Mouse (Mus musculus) lung, postnatal 0 days (tissue): ENCODE results near the gene Sox5. TPM values are rescaled to one million over a fixed set of nuclear protein-coding genes. Genes with fewer than 3 reads are reported as not detected.

ENCODE experiments used
- ATAC-seq: fragments of 200-750 bp; cut with Nextera tagmentation; 2 replicates; pipeline ENCODE4 v1.8.0; 2017; ENCODE audit warnings: moderate library complexity
- DNase-seq: peaks from one replicate; pipeline ENCODE4 v3.0.0-alpha.2; 2016; ENCODE audit warnings: low spot score
- H3K27ac ChIP-seq: fragments of 300-500 bp; sonication (generic); 2 replicates; pipeline ENCODE4 v1.5.1; 2014; ENCODE audit warnings: antibody characterized with exemption, mild to moderate bottlenecking, low read length, mixed read lengths
- H3K27me3 ChIP-seq: fragments of 300-500 bp; sonication (generic); replicated peaks from 2 replicates; pipeline ENCODE4 v1.6.1; 2014; ENCODE audit warnings: low read length, mixed read lengths; ENCODE audit not compliant: insufficient read depth
- H3K36me3 ChIP-seq: fragments of 300-500 bp; sonication (generic); 2 replicates; pipeline ENCODE4 v1.6.1; 2014; ENCODE audit warnings: low read length, mixed read lengths; ENCODE audit not compliant: insufficient read depth
- H3K4me1 ChIP-seq: fragments of 300-500 bp; sonication (generic); 2 replicates; pipeline ENCODE4 v1.6.1; 2014; ENCODE audit warnings: antibody characterized with exemption, low read depth, low read length, mixed read lengths; ENCODE audit not compliant: insufficient read depth
- H3K4me2 ChIP-seq: fragments of 300-500 bp; sonication (generic); replicated peaks from 2 replicates; pipeline ENCODE4 v1.6.1; 2014; ENCODE audit warnings: low read depth, mild to moderate bottlenecking, low read length, moderate library complexity, mixed read lengths
- H3K4me3 ChIP-seq: fragments of 300-500 bp; sonication (generic); 2 replicates; pipeline ENCODE4 v1.5.1; 2014; ENCODE audit warnings: low read depth, low read length
- H3K9ac ChIP-seq: fragments of 300-500 bp; sonication (generic); replicated peaks from 2 replicates; pipeline ENCODE4 v1.6.1; 2014; ENCODE audit warnings: low read depth, mild to moderate bottlenecking
- H3K9me3 ChIP-seq: fragments of 300-500 bp; sonication (generic); 2 replicates; pipeline ENCODE4 v1.6.1; 2016; ENCODE audit warnings: low read length, mixed read lengths
- CTCF ChIP-seq: IDR thresholded peaks from 2 replicates; pipeline ENCODE4 v1.5.1; 2016; ENCODE audit warnings: antibody characterized with exemption, mild to moderate bottlenecking
- EP300 ChIP-seq: IDR thresholded peaks from 2 replicates; pipeline ENCODE4 v1.6.1; 2016; ENCODE audit warnings: antibody characterized with exemption, mild to moderate bottlenecking, control low read depth
- WGBS: fragments of 180-500 bp; shearing (Covaris S2); extraction: QIAGEN DNeasy Blood & Tissue Kit; methylation state at CpG from one replicate; pipeline ENCODE4 v1.1.7; 2014; 5-methylcytosine and 5-hydroxymethylcytosine counted together
- polyA plus RNA-seq: library from polyadenylated mRNA; unstranded; fragments of >200 nt; fragmentation: Nextera tagmentation; extraction: Ambion mirVana; gene quantifications from 2 replicates; pipeline ENCODE4 v1.2.1, GENCODE M21; 2015

Gene Sox5
- polyA plus RNA-seq, 1 experiment from 2014 or later: 9.8 TPM

DNA sequence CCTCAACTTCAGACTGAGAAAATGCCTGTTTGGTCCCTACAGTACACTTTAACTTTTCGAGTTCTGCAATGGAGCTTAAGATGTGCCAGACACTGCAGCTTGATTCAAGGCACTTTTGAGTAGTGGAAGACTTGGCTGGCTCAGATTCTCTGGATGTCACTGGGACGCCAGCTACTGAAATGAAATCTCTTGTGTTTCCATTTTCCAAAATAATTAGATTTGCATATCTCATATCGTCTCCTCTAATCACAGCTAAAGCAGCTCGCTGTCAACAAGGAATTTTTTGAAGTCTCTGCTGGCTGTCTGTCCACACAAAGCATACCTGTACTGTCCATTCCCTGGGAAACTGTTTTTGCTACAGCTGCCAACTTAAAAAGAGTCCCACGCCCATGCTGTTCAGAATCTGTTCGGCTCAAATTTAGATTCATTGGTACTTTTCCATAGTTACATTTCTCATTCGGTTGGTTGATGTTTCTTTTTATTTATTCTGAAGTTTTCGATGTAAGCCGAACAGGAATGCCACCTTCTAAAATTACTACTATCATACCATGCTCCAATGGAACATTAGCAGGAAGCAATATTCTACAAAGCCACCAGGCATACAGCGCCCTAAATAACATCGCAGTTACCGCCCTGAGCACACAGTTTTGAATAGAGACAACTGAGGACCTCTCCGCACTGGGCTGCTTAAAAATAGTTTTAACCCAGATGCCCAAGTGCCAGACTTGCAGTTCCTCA lies 28.4 kb downstream of the Sox5 start:
- DNase-seq: no peak
- TF ChIP-seq EP300 (no peak; the same call in 1 of the 2 replicates), CTCF (no peak)
- 65% methylated on average over 13 of the region's 13 CpGs for WGBS

DNA sequence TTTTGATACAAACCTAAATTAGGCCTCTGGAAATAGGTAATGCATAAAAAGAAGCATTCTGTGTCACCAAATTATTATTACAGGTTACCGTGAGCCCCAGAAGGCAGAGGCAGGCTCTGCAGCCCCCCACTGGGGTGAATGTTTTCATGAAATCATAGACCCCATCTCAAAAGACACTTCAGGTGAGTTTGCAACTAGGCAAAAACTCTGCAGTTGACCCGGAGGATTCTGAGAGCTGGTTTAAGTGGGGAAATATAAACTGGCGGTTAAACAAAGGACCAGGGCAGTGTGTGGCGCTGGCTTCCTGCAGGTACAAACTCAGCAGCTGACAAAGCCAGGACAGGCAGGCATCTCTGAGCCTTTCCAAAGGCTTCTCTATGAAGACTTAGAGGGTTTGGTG lies 30.2 kb downstream of the Sox5 start:
- ATAC-seq (no peak), DNase-seq (no peak)
- no peak overlapping the region for H3K4me2 ChIP-seq
- TF ChIP-seq EP300 (no peak), CTCF (no peak)
- 74% methylated on average over 4 of the region's 4 CpGs for WGBS
- no peak overlapping the region for H3K27ac ChIP-seq
- no peak overlapping the region for H3K4me3 ChIP-seq
- no peak overlapping the region for H3K9ac ChIP-seq
- no peaks in the 10 kb centered on the region for H3K4me1 ChIP-seq
- H3K27me3 ChIP-seq: no peaks in the 10 kb centered on the region
- no peaks in the 10 kb centered on the region for H3K36me3 ChIP-seq
- H3K9me3 ChIP-seq: no peaks in the 10 kb centered on the region

More for the DNA sequence above, 28.4 kb downstream of the Sox5 start:
- no peaks in the 10 kb centered on the region for H3K9me3 ChIP-seq
- no peak overlapping the region for H3K9ac ChIP-seq
- no peak overlapping the region for H3K4me3 ChIP-seq
- H3K4me2 ChIP-seq: no peak overlapping the region
- ATAC-seq: no peak
- no peaks in the 10 kb centered on the region for H3K36me3 ChIP-seq
- H3K27ac ChIP-seq: peak overlapping the region; percentile 54
- no peaks in the 10 kb centered on the region for H3K27me3 ChIP-seq
- no peaks in the 10 kb centered on the region for H3K4me1 ChIP-seq

DNA sequence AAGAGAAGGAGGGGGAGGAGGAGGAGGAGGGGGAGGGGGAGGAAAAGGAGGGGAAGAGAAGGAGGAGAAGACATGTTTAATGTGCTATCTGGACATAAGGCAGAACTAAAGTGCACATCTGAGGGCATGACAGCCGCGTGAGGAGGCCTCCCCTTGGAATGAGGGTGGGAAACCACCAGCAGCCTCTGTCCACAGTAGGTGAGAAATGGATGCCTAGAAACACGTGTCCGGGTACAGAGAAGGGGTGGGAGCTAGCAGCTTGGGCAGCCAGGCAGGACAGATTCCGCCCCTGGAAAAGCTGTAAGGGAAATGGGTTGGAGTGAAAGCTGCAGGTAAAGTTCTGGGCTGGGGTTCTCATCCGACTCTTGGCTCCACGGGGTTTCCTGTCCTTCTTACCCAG lies 31.6 kb downstream of the Sox5 start:
- H3K36me3 ChIP-seq: no peaks in the 10 kb centered on the region
- H3K4me2 ChIP-seq: no peak overlapping the region
- H3K9ac ChIP-seq: no peak overlapping the region
- H3K9me3 ChIP-seq: no peaks in the 10 kb centered on the region
- no peaks in the 10 kb centered on the region for H3K4me1 ChIP-seq
- DNase-seq: no peak
- no peak for ATAC-seq
- H3K4me3 ChIP-seq: no peak overlapping the region
- no peaks in the 10 kb centered on the region for H3K27me3 ChIP-seq
- TF ChIP-seq CTCF (no peak), EP300 (no peak)
- 53% methylated on average over 7 of the region's 7 CpGs for WGBS
- H3K27ac ChIP-seq: no peak overlapping the region

DNA sequence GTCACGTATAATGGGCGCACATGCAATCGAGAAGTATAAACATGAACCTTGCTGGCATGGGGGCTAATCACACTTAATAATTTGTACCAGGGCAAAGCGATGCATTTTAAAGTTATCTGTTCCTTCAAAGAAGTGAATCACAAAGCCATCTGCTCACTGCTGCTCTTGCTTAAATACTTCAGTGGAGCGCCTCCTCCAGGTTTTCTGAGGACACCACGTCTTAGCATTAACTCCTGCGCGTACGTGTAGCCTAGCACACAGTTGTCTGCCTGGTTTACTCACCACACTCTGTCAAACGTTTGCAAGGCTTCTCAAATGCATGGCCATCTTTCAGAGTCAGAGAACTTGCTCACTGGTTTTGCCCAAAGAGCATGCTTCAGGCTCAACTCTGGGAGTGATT lies 35.3 kb downstream of the Sox5 start:
- no peaks in the 10 kb centered on the region for H3K9me3 ChIP-seq
- no peaks in the 10 kb centered on the region for H3K27me3 ChIP-seq
- H3K4me1 ChIP-seq: no peaks in the 10 kb centered on the region
- no peak overlapping the region for H3K27ac ChIP-seq
- H3K4me2 ChIP-seq: no peak overlapping the region
- H3K36me3 ChIP-seq: no peaks in the 10 kb centered on the region
- H3K9ac ChIP-seq: no peak overlapping the region
- WGBS: 88% methylated on average over 10 of the region's 10 CpGs
- DNase-seq: no peak
- H3K4me3 ChIP-seq: no peak overlapping the region
- TF ChIP-seq EP300 (no peak), CTCF (no peak)
- ATAC-seq: no peak

DNA sequence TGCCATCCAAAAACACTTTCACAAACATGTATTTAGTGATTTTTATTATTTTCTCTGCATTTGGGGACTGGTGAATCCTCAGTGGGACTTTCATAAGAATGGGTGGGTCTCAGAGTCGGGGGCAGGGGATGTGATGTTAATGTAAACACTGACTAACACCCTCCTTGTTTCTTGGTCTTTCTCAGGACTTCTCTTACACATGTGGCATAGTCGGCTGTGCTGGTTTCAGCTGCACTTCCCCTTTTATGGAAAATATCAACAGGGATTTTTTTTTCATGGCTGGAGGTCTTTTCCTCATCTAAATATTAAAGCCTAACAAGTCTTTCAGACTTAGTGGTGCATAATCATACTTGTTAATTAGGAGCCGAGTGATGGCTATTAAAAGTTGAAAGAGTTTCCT lies 39.2 kb downstream of the Sox5 start:
- ATAC-seq: no peak
- no peak overlapping the region for H3K9ac ChIP-seq
- 24% methylated on average over 3 of the region's 3 CpGs for WGBS

DNA sequence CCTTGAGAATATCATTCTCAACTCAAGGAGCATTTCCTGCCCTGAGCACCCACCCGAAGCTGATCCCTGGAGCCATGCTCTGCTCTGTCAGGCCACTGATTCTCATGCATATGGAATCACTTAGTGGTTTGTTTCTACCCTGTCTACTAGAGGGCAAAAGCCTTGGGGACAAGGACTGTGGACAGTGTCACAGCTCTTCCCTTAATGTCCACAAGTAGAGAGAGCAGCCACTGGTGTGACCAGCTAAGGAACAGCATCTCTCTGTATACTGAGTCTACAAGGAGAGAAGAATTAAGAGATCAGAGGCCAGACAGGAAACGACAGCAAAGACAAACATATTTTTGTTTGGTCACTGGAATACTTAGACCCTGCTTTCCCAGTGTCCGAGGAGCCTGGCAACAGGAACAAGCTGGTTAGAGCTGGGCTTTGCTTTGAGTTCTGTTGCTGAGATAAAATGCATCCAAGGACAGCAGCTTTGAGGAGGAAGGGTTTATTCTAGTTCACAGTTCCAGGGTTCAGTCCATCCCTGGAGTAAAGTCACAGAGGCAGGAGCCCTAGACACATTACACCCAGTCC lies 40.6 kb downstream of the Sox5 start:
- DNase-seq (peak; percentile 33), ATAC-seq (peak; percentile 59)
- Histone ChIP-seq H3K27me3 (no peaks in the 10 kb centered on the region), H3K4me3 (no peak overlapping the region), H3K9me3 (no peaks in the 10 kb centered on the region), H3K4me2 (no peak overlapping the region), H3K27ac (no peak overlapping the region), H3K36me3 (no peaks in the 10 kb centered on the region), H3K4me1 (no peaks in the 10 kb centered on the region), H3K9ac (no peak overlapping the region)
- 35% methylated on average over 3 of the region's 3 CpGs for WGBS
- TF ChIP-seq EP300 (no peak), CTCF (no peak)

More for the DNA sequence above, 39.2 kb downstream of the Sox5 start:
- Histone ChIP-seq H3K4me3 (no peak overlapping the region), H3K9me3 (no peaks in the 10 kb centered on the region), H3K4me2 (no peak overlapping the region), H3K27ac (no peak overlapping the region), H3K36me3 (no peaks in the 10 kb centered on the region), H3K27me3 (no peaks in the 10 kb centered on the region), H3K4me1 (no peaks in the 10 kb centered on the region)
- DNase-seq: peak; percentile 36
- TF ChIP-seq EP300: no peak
- TF ChIP-seq CTCF: no peak
